Mouse (Mus musculus) E14TG2a.4 (cell line): ENCODE results near the gene Gm20388.

Experiments
- CTCF ChIP-seq: conservative IDR thresholded peaks from 2 replicates; pipeline ENCODE4 v1.5.1; 2014; ENCODE audit warnings: low read length
- NANOG ChIP-seq: IDR thresholded peaks from 2 replicates; pipeline ENCODE4 v1.6.1; 2014; ENCODE audit warnings: borderline replicate concordance, low read length, mixed read lengths
- POU5F1 ChIP-seq: IDR thresholded peaks from 2 replicates; pipeline ENCODE4 v1.6.1; 2014; ENCODE audit warnings: low read length, borderline replicate concordance

DNA sequence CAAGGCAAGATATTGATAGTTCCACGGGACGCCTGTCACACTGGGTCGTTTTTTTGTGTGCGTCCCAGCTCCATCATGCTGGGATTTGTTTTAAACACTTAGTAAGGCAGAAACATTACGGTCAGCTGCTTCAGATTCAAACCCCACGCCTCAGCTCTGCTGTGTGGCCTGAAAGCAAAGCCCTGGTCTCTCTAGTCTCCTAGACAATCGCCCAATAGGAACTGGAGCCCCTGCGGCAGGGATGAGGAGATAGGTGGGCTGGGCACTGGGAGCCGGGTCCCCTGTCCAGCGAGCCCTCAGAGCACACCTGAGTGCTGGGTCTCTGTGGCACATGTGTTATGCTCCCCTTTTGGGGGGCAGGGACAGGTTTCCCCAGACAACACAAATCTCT, 267.5 kb downstream of the Gm20388 start:
- TF ChIP-seq CTCF (no peak), NANOG (no peak), POU5F1 (no peak)
